Mouse (Mus musculus): Measurements from ENCODE around the gene Kif26b. TPM values are rescaled to one million over a fixed set of nuclear protein-coding genes. Genes with fewer than 3 reads are reported as not detected.

Kif26b gene
- polyA plus RNA-seq, 1 experiment = not detected

GRCm38 (mm10) chr1:178912936-178913716, 384.2 kb downstream of the Kif26b start:
- Histone ChIP-seq H3K27ac (replicated peaks; ENCODE audit: low read depth, low read length) (no peak overlapping the region), H3K4me1 (ENCODE audit: control insufficient read depth, insufficient read depth, insufficient read length, low read length) (no peaks in the 10 kb centered on the region), H3K4me3 (ENCODE audit: insufficient read depth, low read depth, low read length) (no peak overlapping the region)

DNA sequence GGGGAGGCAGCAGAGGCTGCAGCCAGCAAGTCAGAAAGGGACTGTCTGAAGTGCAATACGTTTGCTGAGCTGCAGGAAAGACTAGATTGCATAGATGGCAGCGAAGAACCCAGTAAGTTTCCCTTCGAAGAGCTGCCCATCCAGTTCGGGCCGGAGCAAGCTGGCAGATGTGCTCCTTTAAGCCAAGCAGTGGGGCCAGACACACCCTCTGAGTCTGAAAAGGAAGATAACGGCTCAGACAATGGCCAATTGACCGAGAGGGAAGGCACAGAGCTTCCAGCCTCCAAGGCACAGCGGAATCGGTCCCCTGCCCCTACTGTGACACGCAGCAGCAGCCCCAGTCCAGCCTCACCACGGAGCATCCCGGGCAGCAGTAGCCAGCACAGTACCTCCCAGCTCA, 386.1 kb downstream of the Kif26b start:
- Histone ChIP-seq H3K27ac (replicated peaks; ENCODE audit: low read depth, low read length) (no peak overlapping the region), H3K4me1 (ENCODE audit: control insufficient read depth, insufficient read depth, insufficient read length, low read length) (no peaks in the 10 kb centered on the region), H3K4me3 (ENCODE audit: insufficient read depth, low read depth, low read length) (no peak overlapping the region)

GRCm38 (mm10) chr1:178917194-178917902, 388.4 kb downstream of the Kif26b start:
- no peak overlapping the region for H3K27ac ChIP-seq (replicated peaks; ENCODE audit: low read depth, low read length)
- H3K4me1 ChIP-seq (ENCODE audit: control insufficient read depth, insufficient read depth, insufficient read length, low read length) = no peaks in the 10 kb centered on the region
- H3K4me3 ChIP-seq (ENCODE audit: insufficient read depth, low read depth, low read length) = no peak overlapping the region

DNA sequence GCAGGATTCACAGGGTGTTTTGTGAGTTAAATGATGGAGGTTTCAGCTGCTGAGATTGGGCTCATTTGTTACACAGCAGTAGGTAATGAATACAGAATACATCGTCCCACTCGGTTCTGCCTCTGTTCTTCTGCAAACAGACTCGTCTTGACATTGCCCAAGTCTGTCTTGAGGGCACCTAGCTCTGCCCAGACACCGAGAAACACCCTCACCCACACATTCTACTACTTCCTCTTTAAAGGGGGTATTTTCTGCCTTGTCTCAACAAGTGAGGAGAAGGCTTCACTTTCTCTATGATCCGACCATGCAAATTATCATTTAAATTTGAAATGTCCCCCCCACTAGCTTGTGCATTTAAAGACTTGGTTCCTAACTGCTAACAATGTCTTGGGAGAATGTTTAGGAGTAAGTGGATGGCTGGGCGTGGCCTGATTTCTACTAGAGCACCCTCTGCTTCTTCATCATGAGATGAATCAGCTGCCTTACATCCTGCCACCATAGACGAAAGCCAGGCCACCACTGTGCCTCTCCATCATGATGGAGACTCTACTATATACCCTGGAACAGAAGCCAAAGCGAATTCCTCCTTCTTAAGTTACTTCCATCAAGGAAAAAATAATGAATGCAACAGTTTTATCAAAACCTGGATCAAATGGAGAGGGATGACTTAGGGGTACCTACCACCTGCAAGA, 395.7 kb downstream of the Kif26b start:
- Histone ChIP-seq H3K4me3 (ENCODE audit: insufficient read depth, low read depth, low read length) (no peak overlapping the region), H3K27ac (replicated peaks; ENCODE audit: low read depth, low read length) (no peak overlapping the region), H3K4me1 (ENCODE audit: control insufficient read depth, insufficient read depth, insufficient read length, low read length) (no peaks in the 10 kb centered on the region)

DNA sequence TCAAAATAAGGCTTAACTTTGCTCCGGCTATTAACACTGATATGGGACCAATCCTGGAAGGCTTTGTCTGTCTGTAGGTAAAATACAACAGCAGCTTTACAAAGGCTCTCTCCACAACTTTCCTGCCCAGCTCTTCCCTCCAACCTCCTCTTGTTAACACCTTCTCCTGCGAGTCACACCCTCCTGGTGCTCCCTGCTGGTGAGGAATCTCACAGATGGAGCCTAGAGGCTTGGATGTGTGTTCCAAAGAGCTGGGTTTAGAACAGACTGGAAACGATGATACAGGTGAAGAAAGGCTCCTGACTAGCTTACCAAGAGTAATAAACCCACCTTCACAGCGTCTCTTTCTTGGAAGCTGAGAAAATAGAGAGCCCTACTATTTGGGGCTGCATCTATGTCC, 400.6 kb downstream of the Kif26b start:
- no peaks in the 10 kb centered on the region for H3K4me1 ChIP-seq (ENCODE audit: control insufficient read depth, insufficient read depth, insufficient read length, low read length)
- no peak overlapping the region for H3K4me3 ChIP-seq (ENCODE audit: insufficient read depth, low read depth, low read length)
- H3K27ac ChIP-seq (replicated peaks; ENCODE audit: low read depth, low read length) = no peak overlapping the region

DNA sequence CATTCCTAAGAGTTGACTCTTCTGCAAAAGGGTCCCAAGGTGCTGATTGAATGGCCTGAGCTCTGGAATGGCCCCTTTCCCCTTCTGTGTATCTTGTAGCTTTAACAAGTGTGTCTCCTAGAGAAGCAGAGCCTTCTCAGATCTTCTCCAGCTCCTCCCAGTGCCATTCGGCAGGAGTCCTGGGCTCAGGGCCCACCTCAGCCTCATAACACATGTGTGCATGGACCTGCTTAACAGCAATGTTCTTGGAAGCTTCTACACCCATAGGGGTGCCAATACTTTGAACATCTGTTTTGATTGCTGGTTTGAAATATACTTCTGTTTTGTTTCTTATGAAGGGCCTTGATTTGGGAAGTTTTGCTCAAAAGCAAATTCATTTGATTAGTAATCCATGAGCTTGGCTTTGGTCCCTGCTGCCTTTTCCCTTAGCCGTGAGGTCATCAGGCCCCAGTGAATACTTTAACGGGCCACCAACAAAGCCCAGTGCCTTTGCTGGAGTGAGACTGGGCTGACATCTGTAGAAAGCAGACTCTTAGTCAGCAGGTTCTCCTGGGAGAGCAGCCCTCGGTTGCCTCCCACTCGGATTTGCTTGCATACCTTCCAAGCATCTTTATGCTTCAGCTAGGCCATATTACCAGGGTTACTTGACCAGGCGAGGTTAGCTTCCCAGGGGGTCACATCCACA, 405.2 kb downstream of the Kif26b start:
- no peak overlapping the region for H3K4me3 ChIP-seq (ENCODE audit: insufficient read depth, low read depth, low read length)
- H3K4me1 ChIP-seq (ENCODE audit: control insufficient read depth, insufficient read depth, insufficient read length, low read length) = no peaks in the 10 kb centered on the region
- no peak overlapping the region for H3K27ac ChIP-seq (replicated peaks; ENCODE audit: low read depth, low read length)

DNA sequence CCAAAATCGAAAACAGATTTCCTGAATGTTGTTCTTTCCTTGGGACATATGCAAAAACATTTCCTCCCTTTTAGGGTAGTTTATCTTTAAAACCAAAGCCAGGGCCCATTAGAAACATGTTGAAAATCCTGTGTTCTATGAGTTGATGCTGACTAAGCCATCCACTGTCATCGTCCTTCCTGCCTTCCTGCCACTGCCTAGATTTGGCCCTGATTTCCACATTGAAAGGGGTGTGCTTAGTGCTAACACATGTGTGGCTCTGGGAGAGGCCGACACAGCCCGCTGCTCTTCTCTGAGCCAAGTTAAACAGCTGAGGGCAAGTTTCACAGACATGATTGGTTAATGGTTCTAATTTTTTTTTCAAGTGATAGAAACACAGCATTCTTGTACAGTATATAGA, 407.5 kb downstream of the Kif26b start:
- no peak overlapping the region for H3K27ac ChIP-seq (replicated peaks; ENCODE audit: low read depth, low read length)
- H3K4me1 ChIP-seq (ENCODE audit: control insufficient read depth, insufficient read depth, insufficient read length, low read length) = no peaks in the 10 kb centered on the region
- H3K4me3 ChIP-seq (ENCODE audit: insufficient read depth, low read depth, low read length) = no peak overlapping the region

DNA sequence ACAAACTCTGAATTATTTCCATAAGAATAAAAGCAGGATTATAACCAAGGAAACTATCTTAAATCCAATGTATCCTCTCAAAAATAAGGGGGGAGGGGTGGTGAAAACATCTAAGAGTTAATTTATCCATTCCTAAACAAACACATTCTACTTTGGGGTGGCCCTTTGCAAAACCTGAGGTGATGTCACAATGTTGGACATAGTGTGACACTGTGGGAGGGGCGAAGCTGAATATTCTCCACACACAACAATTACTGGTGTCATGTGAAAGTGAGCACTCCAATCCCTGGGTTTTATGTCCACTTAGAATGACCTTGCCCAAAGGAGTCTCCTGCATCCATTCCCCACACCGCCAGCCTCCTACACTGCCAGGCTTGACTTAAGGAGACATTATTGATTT, 408.1 kb downstream of the Kif26b start:
- Histone ChIP-seq H3K4me1 (ENCODE audit: control insufficient read depth, insufficient read depth, insufficient read length, low read length) (no peaks in the 10 kb centered on the region), H3K27ac (replicated peaks; ENCODE audit: low read depth, low read length) (no peak overlapping the region), H3K4me3 (ENCODE audit: insufficient read depth, low read depth, low read length) (no peak overlapping the region)

GRCm38 (mm10) chr1:178940353-178940752, 411.4 kb downstream of the Kif26b start:
- no peak overlapping the region for H3K27ac ChIP-seq (replicated peaks; ENCODE audit: low read depth, low read length)
- no peaks in the 10 kb centered on the region for H3K4me1 ChIP-seq (ENCODE audit: control insufficient read depth, insufficient read depth, insufficient read length, low read length)
- H3K4me3 ChIP-seq (ENCODE audit: insufficient read depth, low read depth, low read length) = no peak overlapping the region

DNA sequence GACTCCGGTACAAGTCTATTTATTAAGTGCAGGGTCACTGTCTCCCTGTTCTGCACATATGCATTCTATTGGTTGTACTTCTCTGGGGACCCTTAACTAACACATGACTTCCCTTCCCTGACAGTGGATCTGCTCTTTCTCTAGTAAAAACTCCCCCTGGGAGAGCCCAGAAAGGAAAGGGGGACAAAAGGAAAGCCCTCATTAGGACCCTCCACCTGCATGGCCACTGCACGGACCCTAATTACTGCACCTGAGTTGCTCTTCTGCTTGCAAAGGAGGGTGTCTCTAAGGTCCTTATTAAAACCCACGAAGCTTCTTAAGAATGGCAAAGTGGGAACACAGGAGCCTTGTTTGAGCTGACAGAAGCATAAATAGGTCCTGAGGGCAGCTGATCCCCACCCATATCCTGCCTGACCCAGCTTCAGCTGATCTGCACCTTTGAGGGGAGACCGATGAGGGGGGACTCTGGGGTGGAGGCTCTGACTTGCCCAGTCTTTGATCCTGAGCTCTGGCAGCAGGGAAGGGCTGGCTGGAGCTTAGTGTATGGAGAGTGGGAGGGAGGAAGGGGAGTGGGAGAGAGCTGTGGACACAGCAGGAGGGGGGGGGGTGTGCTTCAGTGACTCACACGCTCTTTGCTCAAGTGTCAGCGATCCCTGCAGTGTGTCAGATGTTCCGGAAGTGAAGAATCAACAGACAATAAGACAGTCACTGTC, 413.5 kb downstream of the Kif26b start:
- Histone ChIP-seq H3K4me1 (ENCODE audit: control insufficient read depth, insufficient read depth, insufficient read length, low read length) (no peaks in the 10 kb centered on the region), H3K27ac (replicated peaks; ENCODE audit: low read depth, low read length) (no peak overlapping the region), H3K4me3 (ENCODE audit: insufficient read depth, low read depth, low read length) (no peak overlapping the region)

DNA sequence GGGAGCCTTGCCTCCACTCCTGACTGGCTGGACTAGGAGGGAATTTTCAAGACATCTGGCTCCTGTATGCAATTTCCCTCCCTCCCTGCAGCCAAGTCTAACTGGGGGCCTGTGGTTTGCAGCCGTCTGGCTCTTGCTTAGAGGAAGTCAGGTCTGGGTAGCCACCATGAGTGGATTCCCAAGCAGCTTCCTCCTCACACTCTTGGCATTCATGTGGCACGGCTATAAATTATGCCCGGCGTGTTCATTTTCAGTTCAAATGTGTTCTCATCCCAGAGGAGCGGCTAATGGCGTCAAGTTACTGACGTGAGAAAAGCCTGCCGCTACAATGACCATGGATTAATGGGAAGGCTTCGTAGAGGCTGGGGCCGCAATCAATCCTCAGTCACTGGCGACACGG, 424.0 kb downstream of the Kif26b start:
- Histone ChIP-seq H3K4me1 (ENCODE audit: control insufficient read depth, insufficient read depth, insufficient read length, low read length) (no peaks in the 10 kb centered on the region), H3K4me3 (ENCODE audit: insufficient read depth, low read depth, low read length) (no peak overlapping the region), H3K27ac (replicated peaks; ENCODE audit: low read depth, low read length) (no peak overlapping the region)

DNA sequence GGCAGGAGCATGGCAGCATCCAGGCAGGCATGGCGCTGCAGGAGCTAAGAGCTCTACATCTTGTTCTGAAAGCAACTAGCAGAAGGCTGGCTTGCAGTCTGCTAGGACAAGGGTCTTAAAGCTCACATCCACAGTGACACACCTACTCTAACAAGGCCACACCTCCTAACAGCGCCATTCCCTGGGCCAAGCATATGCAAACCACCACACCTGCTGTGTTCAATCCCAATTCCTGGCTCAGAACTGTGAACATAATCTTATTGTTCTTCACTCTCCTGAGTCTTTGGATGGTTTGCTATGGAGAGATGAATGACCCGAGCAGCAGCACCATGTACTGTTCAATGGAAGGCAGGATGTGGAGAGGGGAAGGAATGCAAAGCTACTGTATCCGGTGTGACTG, 429.7 kb downstream of the Kif26b start:
- Histone ChIP-seq H3K27ac (replicated peaks; ENCODE audit: low read depth, low read length) (no peak overlapping the region), H3K4me3 (ENCODE audit: insufficient read depth, low read depth, low read length) (no peak overlapping the region), H3K4me1 (ENCODE audit: control insufficient read depth, insufficient read depth, insufficient read length, low read length) (no peaks in the 10 kb centered on the region)

DNA sequence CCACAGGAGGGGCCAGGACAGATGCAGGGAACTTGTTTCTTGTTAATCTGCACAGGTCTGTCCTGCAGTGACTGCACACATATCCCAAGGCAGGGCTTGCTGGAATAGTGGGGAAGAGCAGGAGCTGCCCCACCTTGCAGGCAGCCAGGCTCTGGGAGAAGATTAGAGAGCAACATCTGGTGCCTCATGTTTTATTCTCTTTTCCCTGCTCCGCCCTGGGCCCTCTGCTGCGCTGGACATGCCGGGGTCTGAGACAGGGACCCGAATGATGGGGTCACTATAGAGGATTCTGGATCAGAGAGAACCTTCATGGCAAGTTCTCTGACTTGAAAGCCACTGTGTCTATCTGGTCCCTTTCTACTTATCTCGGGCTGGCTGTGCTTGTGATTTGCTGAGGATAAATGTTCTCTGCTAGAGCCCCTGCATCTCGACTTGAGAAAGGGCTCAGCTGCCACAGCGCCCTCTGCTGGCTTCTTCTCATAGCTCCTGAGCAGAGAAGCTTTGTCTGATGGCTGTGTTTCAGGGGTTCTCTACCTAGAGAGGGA, 431.2 kb downstream of the Kif26b start:
- Histone ChIP-seq H3K4me1 (ENCODE audit: control insufficient read depth, insufficient read depth, insufficient read length, low read length) (no peaks in the 10 kb centered on the region), H3K27ac (replicated peaks; ENCODE audit: low read depth, low read length) (no peak overlapping the region), H3K4me3 (ENCODE audit: insufficient read depth, low read depth, low read length) (no peak overlapping the region)

DNA sequence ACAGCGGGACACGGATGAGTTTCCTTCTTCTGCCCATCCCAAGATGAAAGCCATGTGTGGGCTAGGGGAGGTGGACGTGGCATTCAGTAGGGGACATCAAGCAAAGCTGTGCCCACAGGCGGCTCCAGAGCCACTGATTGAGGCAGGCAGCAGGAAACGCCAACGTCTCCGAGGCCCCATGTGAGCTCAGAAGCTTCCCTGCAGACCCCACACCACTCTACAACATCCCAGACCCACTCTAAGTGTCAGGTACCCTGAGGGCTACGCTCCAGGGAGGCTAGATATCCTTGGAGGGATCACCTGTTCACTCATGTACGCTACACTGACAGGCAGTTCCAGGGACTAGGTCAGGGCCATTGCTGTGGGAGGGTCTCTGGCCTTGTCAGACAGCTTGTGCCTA, 432.7 kb downstream of the Kif26b start:
- no peak overlapping the region for H3K4me3 ChIP-seq (ENCODE audit: insufficient read depth, low read depth, low read length)
- H3K27ac ChIP-seq (replicated peaks; ENCODE audit: low read depth, low read length) = no peak overlapping the region
- no peaks in the 10 kb centered on the region for H3K4me1 ChIP-seq (ENCODE audit: control insufficient read depth, insufficient read depth, insufficient read length, low read length)

All from brown adipose tissue, adult 24 weeks (tissue).